Mouse (Mus musculus) adrenal gland, postnatal 36 days (tissue): ENCODE results near the gene Naa35. TPM values are rescaled to one million over a fixed set of nuclear protein-coding genes. Genes with fewer than 3 reads are reported as not detected.
A peak's percentile ranks its signal among the peaks of the same experiment; 100 is the strongest.

Experiments used
- DNase-seq, 2 experiments: peaks; one replicate each; pipeline ENCODE4 v3.0.0; 2021; ENCODE audit warnings: mixed read lengths in 1 of 2
- total RNA-seq, 2 experiments: library from RNA; stranded (reverse); gene quantifications; 2 replicates each; pipeline ENCODE4 v1.2.3; 2021

Naa35 gene
- total RNA-seq, 2 experiments from 2014 or later, result 69.9 to 72.4 TPM

- no peak for DNase-seq
These were observed 86.5 kb downstream of the Naa35 start for GRCm38 (mm10) chr13:59671521-59671920.

GRCm38 (mm10) chr13:59672248-59672647, 87.2 kb downstream of the Naa35 start:
- no peak for DNase-seq

DNA sequence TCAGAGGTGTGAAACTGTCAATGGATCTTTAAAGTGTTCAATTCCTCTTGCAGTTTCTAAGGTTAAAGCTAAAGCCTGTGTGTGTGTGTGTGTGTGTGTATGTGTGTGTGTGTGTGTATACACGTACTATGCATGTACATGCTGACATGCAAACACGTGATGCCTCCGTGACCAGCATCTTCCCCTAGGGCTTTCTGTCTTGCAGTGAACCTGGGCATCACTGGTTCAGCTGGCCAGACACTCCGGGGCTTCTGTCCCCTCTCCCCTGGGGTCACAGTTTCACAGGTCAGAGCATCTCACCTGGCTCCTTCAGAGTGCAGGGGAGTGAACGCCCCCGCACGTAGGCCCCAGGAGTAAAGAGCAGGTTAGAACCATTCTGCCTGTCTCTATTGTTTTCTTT, 88.5 kb downstream of the Naa35 start:
- no peak for DNase-seq

- no peak for DNase-seq
These were observed 89.2 kb downstream of the Naa35 start for GRCm38 (mm10) chr13:59674215-59674614.

- peak in 1 of 2 experiments; percentile 25 for DNase-seq
These were observed 89.7 kb downstream of the Naa35 start for GRCm38 (mm10) chr13:59674761-59675150.

DNA sequence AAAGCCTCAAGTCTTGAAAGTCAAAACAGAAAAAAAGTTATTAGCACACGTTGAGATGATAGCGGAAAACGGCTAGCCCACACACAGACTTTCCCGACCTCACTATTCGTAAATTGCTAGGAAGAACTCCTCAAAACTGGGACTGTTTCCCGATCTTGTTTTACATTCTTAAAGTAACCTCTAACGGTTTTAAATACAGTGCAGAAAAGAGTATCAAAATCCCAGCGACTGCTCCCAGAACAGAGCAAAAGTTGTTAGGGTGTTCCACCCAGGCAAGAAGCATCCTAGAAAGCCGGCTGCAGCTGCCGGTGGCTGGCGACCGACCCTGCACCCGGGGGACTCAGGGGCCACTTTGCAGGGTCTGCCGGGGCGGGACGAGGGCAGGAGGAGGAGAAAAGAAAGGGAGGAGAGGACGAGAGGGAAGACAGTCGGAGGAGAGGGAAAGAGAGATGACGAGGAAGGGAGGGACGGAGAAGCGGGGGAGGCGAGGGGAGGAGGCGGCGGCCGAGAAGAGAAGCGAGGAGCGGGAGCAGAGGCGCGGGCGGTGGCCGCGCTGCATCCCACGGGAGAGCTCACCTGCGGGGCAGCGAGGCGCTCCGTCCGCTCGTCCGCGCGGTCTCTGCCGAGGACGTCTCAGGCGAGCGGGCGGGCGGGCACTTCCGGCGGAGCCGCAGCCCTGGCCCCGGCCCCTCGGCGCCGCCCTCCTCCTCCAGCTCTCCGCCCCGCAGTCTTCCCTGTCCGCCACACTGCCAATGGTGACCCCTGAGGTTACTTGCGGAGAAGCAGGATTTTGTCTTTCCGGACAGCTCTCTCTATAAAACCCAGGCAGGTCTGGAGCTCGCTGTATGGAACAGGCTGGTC, 90.3 kb downstream of the Naa35 start, which contains the start of gene Golm1:
TSS of gene Golm1 (minus strand) at position 661 of the 861 bp plus-strand sequence.
- peak; percentile 76 to 85 for DNase-seq

GRCm38 (mm10) chr13:59676316-59677229, 91.5 kb downstream of the Naa35 start:
- DNase-seq, result peak in 1 of 2 experiments; percentile 20

- no peak for DNase-seq
These were observed 94.2 kb downstream of the Naa35 start for GRCm38 (mm10) chr13:59679306-59679705.

GRCm38 (mm10) chr13:59679908-59680307, 94.8 kb downstream of the Naa35 start:
- DNase-seq, result no peak

DNA sequence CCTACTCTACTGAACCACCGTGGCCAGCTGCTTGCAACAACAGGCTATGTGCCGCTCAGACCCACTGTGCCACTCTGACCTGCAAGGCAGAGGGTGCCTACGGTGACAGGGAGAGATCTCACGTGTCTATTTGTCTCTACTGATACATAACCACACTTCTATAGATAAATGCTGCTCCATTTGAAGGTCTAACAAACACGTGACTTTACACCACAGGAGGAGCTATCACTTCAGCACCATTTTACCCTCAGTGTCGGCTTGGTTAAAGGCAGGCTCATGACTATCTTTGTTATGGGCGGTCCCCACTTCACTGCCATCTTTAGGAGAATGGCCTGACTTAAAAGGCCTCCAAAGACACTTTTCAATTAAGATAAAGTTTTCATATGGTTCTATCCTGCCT, 97.6 kb downstream of the Naa35 start:
- no peak for DNase-seq

- no peak for DNase-seq
These were observed 100.2 kb downstream of the Naa35 start for GRCm38 (mm10) chr13:59685236-59685635.

Other genes with a start within 250 kb of the Naa35 start
- 10 to 100 TPM; 35.8 to 41.9 TPM for gene Agtpbp1, start within 50 bp of the Naa35 start, total RNA-seq
- 1 to 10 TPM; 8.0 to 8.3 TPM for gene Golm1, start 90.6 kb downstream of the Naa35 start, total RNA-seq
- gene 4921517D22Rik, start 108.8 kb downstream of the Naa35 start, total RNA-seq, result not detected
- not detected for gene Spata31d1a, start 125.1 kb downstream of the Naa35 start, total RNA-seq
- not detected for gene Spata31d1b, start 127.0 kb downstream of the Naa35 start, total RNA-seq
- gene Spata31d1d, start 146.5 kb downstream of the Naa35 start, total RNA-seq, result not detected
- under 1 TPM; 0.23 to 0.36 TPM for gene 1700014D04Rik, start 161.5 kb downstream of the Naa35 start, total RNA-seq
- 100 to 1,000 TPM in 1 of 2 experiments, 10 to 100 TPM in 1; 97.6 to 107 TPM for gene Isca1, start 184.6 kb downstream of the Naa35 start, total RNA-seq
- not detected for gene Gm49354, start 197.0 kb downstream of the Naa35 start, total RNA-seq
- gene Tut7, start 237.9 kb downstream of the Naa35 start, total RNA-seq, result 10 to 100 TPM; 68.6 to 71.0 TPM